Mouse (Mus musculus) testis, adult 2 months (tissue): ENCODE results near the gene Mindy4. TPM values are rescaled to one million over a fixed set of nuclear protein-coding genes. Genes with fewer than 3 reads are reported as not detected.

ENCODE experiments used
- H3K27ac ChIP-seq: fragments of 200-500 bp; 2 replicates; pipeline ENCODE4 v1.5.1; 2012; ENCODE audit warnings: low read depth, low read length; ENCODE audit not compliant: control insufficient read depth, insufficient read depth
- H3K27me3 ChIP-seq: fragments of 200-500 bp; 2 replicates; pipeline ENCODE4 v1.6.1; 2012; ENCODE audit warnings: mild to moderate bottlenecking, low read length, moderate library complexity; ENCODE audit not compliant: control insufficient read depth, insufficient read depth
- H3K36me3 ChIP-seq: fragments of 200-500 bp; 2 replicates; pipeline ENCODE4 v1.6.1; 2012; ENCODE audit warnings: mild to moderate bottlenecking, low read length; ENCODE audit not compliant: control insufficient read depth, insufficient read depth
- H3K4me1 ChIP-seq: fragments of 200-500 bp; 2 replicates; pipeline ENCODE4 v1.6.1; 2012; ENCODE audit warnings: low read length; ENCODE audit not compliant: control insufficient read depth, insufficient read depth
- H3K4me3 ChIP-seq: fragments of 200-500 bp; 2 replicates; pipeline ENCODE4 v1.5.1; 2012; ENCODE audit warnings: low read depth, mild to moderate bottlenecking, low read length, moderate library complexity, mixed read lengths; ENCODE audit not compliant: control insufficient read depth
- CTCF ChIP-seq: fragments of 200-500 bp; IDR thresholded peaks from 2 replicates; pipeline ENCODE4 v1.5.1; 2012; ENCODE audit warnings: low read depth, mild to moderate bottlenecking, inconsistent platforms, low read length, moderate library complexity; ENCODE audit not compliant: control insufficient read depth, insufficient read depth, insufficient replicate concordance
- POLR2A ChIP-seq: fragments of 200-500 bp; IDR thresholded peaks from 2 replicates; pipeline ENCODE4 v1.6.1; 2012; ENCODE audit warnings: low read depth, mild to moderate bottlenecking, inconsistent platforms, low read length, moderate library complexity; ENCODE audit not compliant: control insufficient read depth
- polyA plus RNA-seq: library from polyadenylated mRNA; depleted of rRNA; stranded (reverse); fragments of >200 nt; gene quantifications from 2 replicates; pipeline ENCODE4 v1.2.3, GENCODE M21; 2012

The Mindy4 gene
- polyA plus RNA-seq, 1 experiment = 61.8 TPM

- TF ChIP-seq CTCF (no peak), POLR2A (no peak)
- Histone ChIP-seq H3K27me3 (no peaks in the 10 kb centered on the region), H3K4me1 (no peaks in the 10 kb centered on the region), H3K4me3 (no peak overlapping the region), H3K36me3 (peaks cover 2% of the 10 kb centered on the region), H3K27ac (no peak overlapping the region)
These were observed 30.1 kb downstream of the Mindy4 start for GRCm38 (mm10) chr6:55233326-55233725.

DNA sequence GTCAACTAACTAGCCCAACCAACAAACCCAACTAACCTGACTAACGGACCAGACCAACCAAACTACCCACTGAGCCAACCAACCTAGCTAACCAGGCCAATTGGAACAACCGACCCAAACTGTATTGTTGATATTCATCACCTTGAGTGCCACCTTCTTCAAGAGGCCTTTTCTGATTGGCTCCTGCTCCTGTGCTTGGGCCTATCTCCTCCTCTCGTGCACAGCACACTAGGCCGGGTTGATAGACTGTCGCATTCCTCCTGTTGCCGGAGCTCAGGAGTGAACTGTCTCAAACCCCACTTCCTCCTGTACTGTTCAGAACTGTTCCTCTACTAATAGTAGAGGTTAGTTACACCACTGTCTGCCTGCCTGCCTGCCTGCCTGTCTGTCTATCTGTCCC lies 31.5 kb downstream of the Mindy4 start:
- H3K4me3 ChIP-seq = no peak overlapping the region
- peaks cover 2% of the 10 kb centered on the region for H3K36me3 ChIP-seq
- no peaks in the 10 kb centered on the region for H3K27me3 ChIP-seq
- no peak overlapping the region for H3K27ac ChIP-seq
- H3K4me1 ChIP-seq = no peaks in the 10 kb centered on the region
- no peak for TF ChIP-seq POLR2A
- TF ChIP-seq CTCF = no peak

DNA sequence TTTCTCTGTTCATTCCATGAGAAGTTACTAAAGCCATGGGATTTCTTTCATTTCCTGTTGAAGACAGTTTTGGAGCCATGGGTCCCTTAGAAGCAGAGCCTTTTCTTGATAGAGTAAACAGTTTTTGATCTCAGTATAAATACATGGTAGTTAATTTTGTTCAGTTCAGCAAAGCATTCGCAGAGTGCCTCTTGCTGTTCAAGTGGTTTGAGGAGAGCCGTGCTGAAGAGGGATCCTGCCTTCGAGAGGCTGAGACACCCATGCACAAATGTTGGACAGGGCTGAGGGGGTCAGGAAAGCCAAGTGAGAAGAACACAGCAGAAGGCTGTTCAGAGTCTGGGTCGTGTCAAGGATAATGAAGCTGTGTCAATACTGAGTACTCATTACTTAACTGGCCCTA lies 32.5 kb downstream of the Mindy4 start:
- Histone ChIP-seq H3K27ac (no peak overlapping the region), H3K4me3 (no peak overlapping the region), H3K4me1 (no peaks in the 10 kb centered on the region), H3K27me3 (no peaks in the 10 kb centered on the region), H3K36me3 (peaks cover 2% of the 10 kb centered on the region)
- TF ChIP-seq POLR2A = no peak
- TF ChIP-seq CTCF = no peak

DNA sequence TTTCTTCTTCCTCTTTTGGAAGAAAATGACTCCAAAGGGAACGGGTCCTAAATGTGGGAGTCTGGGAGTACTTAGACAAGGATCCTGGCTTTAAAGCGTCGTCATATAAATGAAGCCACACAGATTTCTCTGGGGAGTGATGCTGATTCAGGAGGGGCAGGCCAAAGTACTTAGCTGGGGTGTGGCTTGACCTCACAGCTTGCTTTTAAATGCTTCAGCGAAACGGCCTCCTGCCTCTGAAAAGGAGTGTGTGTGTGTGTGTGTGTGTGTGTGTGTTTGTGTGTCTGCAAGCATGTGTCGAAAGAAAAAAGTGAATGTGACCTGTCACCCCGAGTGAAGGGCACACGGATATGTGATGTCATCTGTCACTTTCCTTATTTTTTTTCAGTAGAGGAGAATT lies 36.7 kb downstream of the Mindy4 start:
- H3K36me3 ChIP-seq = peaks cover 2% of the 10 kb centered on the region
- H3K27ac ChIP-seq = no peak overlapping the region
- H3K4me3 ChIP-seq = no peak overlapping the region
- no peaks in the 10 kb centered on the region for H3K27me3 ChIP-seq
- TF ChIP-seq POLR2A = no peak
- TF ChIP-seq CTCF = no peak
- no peaks in the 10 kb centered on the region for H3K4me1 ChIP-seq

GRCm38 (mm10) chr6:55240591-55241260 lies 37.5 kb downstream of the Mindy4 start:
- TF ChIP-seq CTCF (no peak), POLR2A (no peak)
- Histone ChIP-seq H3K27me3 (no peaks in the 10 kb centered on the region), H3K4me3 (no peak overlapping the region), H3K4me1 (no peaks in the 10 kb centered on the region), H3K27ac (no peak overlapping the region), H3K36me3 (peaks cover 2% of the 10 kb centered on the region)

DNA sequence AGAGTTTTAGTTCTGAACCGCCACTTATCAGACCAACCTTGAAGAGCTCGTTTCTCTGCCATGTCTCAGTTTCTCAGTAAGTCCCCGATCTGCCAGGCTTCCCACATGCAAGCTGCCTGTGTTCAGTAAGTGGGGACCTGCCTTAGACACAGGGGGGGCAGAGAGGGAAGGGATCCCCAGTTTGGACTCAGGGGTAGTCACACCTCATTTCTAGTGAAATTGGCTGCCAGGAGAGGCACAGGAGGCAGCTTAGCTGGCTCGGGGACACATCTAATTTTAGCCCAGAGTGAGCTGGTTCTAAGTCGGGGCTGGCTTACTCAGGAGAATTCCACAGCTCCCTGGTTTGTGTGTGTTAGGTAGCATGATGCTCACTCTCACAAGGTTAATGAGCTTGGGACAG lies 38.3 kb downstream of the Mindy4 start:
- no peak overlapping the region for H3K27ac ChIP-seq
- H3K4me3 ChIP-seq = no peak overlapping the region
- TF ChIP-seq CTCF (no peak), POLR2A (no peak)
- peaks cover 2% of the 10 kb centered on the region for H3K36me3 ChIP-seq
- no peaks in the 10 kb centered on the region for H3K27me3 ChIP-seq
- H3K4me1 ChIP-seq = no peaks in the 10 kb centered on the region

- H3K27me3 ChIP-seq = no peaks in the 10 kb centered on the region
- H3K4me1 ChIP-seq = no peaks in the 10 kb centered on the region
- H3K36me3 ChIP-seq = no peaks in the 10 kb centered on the region; the same call in 1 of the 2 replicates
These were observed 42.5 kb downstream of the Mindy4 start for GRCm38 (mm10) chr6:55245680-55246079.

More at GRCm38 (mm10) chr6:55245680-55246079, 42.5 kb downstream of the Mindy4 start:
- TF ChIP-seq POLR2A (no peak), CTCF (no peak)
- Histone ChIP-seq H3K4me3 (no peak overlapping the region), H3K27ac (no peak overlapping the region)
